Mouse (Mus musculus) limb, embryonic 14.5 days (tissue): ENCODE measurements at regions not wholly inside any gene's neighbourhood (a gene's known extent, or its start where the extent isn't known, plus 50 kb on each side); places are given as distances from the start of the nearest gene placed in this dataset.

Experiments
- ATAC-seq: fragments of 200-750 bp; cut with Nextera tagmentation; 2 replicates; pipeline ENCODE4 v1.8.0; 2017; ENCODE audit warnings: low read depth, moderate number of reproducible peaks, moderate TSS enrichment; ENCODE audit not compliant: low FRiP score
- DNase-seq: peaks from one replicate; pipeline ENCODE4 v3.0.0-alpha.2; 2015; ENCODE audit warnings: low spot score
- H3K27ac ChIP-seq: fragments of 300-500 bp; sonication (generic); replicated peaks from 2 replicates; pipeline ENCODE4 v1.5.1; 2014; ENCODE audit warnings: low read depth, mild to moderate bottlenecking, low read length, moderate library complexity, mixed read lengths
- H3K27me3 ChIP-seq: fragments of 300-500 bp; sonication (generic); 2 replicates; pipeline ENCODE4 v1.6.1; 2014; ENCODE audit warnings: low read length, mixed read lengths; ENCODE audit not compliant: control insufficient read depth, insufficient read depth
- H3K36me3 ChIP-seq: fragments of 300-500 bp; sonication (generic); 2 replicates; pipeline ENCODE4 v1.6.1; 2014; ENCODE audit warnings: mild to moderate bottlenecking, low read length, moderate library complexity, mixed read lengths; ENCODE audit not compliant: control insufficient read depth, insufficient read depth
- H3K4me1 ChIP-seq: fragments of 300-500 bp; sonication (generic); 2 replicates; pipeline ENCODE4 v1.6.1; 2014; ENCODE audit warnings: antibody characterized with exemption, low read length, mixed read lengths; ENCODE audit not compliant: control insufficient read depth, insufficient read depth
- H3K4me2 ChIP-seq: fragments of 300-500 bp; sonication (generic); replicated peaks from 2 replicates; pipeline ENCODE4 v1.6.1; 2014; ENCODE audit warnings: low read depth, mild to moderate bottlenecking, low read length, moderate library complexity; ENCODE audit not compliant: severe bottlenecking
- H3K4me3 ChIP-seq: fragments of 300-500 bp; sonication (generic); replicated peaks from 2 replicates; pipeline ENCODE4 v1.5.1; 2014; ENCODE audit warnings: low read length
- H3K9ac ChIP-seq: fragments of 300-500 bp; sonication (generic); 2 replicates; pipeline ENCODE4 v1.6.1; 2014; ENCODE audit warnings: mild to moderate bottlenecking, low read depth, low read length, moderate library complexity; ENCODE audit not compliant: severe bottlenecking
- H3K9me3 ChIP-seq: fragments of 300-500 bp; sonication (generic); 2 replicates; pipeline ENCODE4 v1.6.1; 2016; ENCODE audit warnings: low read length; ENCODE audit not compliant: control insufficient read depth
- POLR2A ChIP-seq: fragments of 200-500 bp; IDR thresholded peaks from 2 replicates; pipeline ENCODE4 v1.8.0; 2012; ENCODE audit warnings: inconsistent platforms, mild to moderate bottlenecking, moderate library complexity, borderline replicate concordance; ENCODE audit not compliant: insufficient read depth, insufficient read length; ENCODE audit errors: extremely low read depth
- WGBS: fragments of 180-500 bp; shearing (Covaris S2); extraction: QIAGEN DNeasy Blood & Tissue Kit; methylation state at CpG from one replicate; pipeline ENCODE4 v1.1.7; 2014; 5-methylcytosine and 5-hydroxymethylcytosine counted together

DNA sequence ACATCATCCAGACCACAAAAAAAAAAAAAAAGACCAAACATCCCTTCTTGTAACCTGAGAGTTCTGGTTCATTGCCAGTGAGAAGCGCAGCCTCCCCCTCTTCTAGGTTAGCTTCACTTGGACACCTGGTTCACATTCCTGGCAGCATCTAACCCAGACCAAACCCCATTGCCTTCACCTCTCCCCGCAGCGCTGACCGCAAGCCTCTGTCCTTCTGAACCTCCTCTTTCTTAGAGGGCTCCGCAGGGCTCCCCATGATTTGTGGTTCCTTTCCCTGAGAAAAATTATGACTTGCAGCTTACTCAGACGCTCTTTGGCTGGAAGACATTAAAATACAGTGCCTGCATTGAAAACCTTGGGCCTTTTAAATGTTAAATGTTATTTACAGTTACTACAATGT is 115.8 kb downstream of the Snx18 start:
- Histone ChIP-seq H3K9ac (no peak overlapping the region), H3K4me3 (no peak overlapping the region), H3K4me2 (no peak overlapping the region), H3K27me3 (no peaks in the 10 kb centered on the region), H3K4me1 (peaks cover 11% of the 10 kb centered on the region), H3K9me3 (no peaks in the 10 kb centered on the region), H3K27ac (no peak overlapping the region), H3K36me3 (no peaks in the 10 kb centered on the region)
- no peak for TF ChIP-seq POLR2A
- WGBS = 45% methylated on average over 6 of the region's 6 CpGs
- DNase-seq (peak; percentile 38), ATAC-seq (no peak; the same call in 1 of the 2 replicates)

DNA sequence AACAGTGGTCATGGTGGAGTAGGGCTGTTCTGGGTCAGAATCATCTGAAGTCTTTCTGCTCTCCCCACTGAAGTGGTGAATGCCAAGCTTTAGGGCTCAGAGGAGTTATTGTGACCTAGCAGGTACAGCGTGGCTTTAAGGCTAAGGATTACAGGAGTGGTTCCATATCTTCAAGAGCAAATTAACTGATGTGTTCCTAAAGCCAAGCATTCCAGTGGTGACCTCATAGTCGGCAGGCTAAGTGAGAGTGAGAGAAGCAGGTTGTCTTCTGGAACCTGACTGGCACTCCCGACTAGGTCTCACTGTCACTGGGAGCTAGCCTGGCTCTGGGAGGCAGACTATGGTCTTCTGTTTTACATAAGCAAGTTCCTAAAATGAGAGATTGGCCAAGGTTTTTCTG is 116.3 kb downstream of the Snx18 start:
- 64% methylated on average over 3 of the region's 3 CpGs for WGBS
- no peaks in the 10 kb centered on the region for H3K36me3 ChIP-seq
- DNase-seq = no peak
- TF ChIP-seq POLR2A = no peak
- H3K4me1 ChIP-seq = peaks cover 11% of the 10 kb centered on the region
- H3K4me2 ChIP-seq = no peak overlapping the region
- H3K27me3 ChIP-seq = no peaks in the 10 kb centered on the region
- no peaks in the 10 kb centered on the region for H3K9me3 ChIP-seq
- no peak overlapping the region for H3K4me3 ChIP-seq
- H3K9ac ChIP-seq = no peak overlapping the region
- ATAC-seq = no peak
- no peak overlapping the region for H3K27ac ChIP-seq

DNA sequence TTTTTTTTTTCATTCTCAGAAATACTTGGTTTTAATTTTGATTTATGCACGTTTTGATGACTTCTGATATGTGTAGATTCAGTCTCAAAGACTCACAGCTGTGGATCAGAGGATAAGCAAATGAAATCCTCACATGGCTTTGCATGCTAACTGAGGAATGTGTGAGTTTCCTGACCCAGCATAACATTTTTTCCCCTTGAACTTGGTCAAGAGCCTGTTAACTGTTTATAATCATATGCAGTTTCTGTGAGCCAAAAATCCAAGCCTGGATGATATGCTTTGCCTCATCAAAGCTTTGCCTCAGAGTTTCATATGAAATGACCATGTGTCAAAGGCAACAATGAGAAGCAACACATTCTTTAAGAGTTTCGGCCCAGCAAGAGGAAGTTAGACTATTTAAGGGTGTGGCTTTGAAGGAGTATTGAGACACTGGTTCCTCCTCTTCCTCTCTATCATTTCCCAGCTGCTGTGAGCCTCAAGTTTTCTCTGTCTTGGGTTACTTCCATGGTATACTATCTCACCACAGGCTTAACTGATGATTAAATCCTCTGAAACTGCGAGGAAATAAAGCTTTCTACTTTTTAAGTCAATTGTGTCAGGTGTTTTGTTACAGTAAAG is 117.9 kb downstream of the Snx18 start:
- H3K9me3 ChIP-seq = no peaks in the 10 kb centered on the region
- WGBS = 68% methylated on average over 3 of the region's 3 CpGs
- no peak overlapping the region for H3K27ac ChIP-seq
- H3K36me3 ChIP-seq = no peaks in the 10 kb centered on the region
- no peak overlapping the region for H3K4me3 ChIP-seq
- no peak for DNase-seq
- H3K4me1 ChIP-seq = peaks cover 11% of the 10 kb centered on the region
- ATAC-seq = no peak
- no peak for TF ChIP-seq POLR2A
- no peak overlapping the region for H3K9ac ChIP-seq
- no peak overlapping the region for H3K4me2 ChIP-seq
- H3K27me3 ChIP-seq = no peaks in the 10 kb centered on the region

DNA sequence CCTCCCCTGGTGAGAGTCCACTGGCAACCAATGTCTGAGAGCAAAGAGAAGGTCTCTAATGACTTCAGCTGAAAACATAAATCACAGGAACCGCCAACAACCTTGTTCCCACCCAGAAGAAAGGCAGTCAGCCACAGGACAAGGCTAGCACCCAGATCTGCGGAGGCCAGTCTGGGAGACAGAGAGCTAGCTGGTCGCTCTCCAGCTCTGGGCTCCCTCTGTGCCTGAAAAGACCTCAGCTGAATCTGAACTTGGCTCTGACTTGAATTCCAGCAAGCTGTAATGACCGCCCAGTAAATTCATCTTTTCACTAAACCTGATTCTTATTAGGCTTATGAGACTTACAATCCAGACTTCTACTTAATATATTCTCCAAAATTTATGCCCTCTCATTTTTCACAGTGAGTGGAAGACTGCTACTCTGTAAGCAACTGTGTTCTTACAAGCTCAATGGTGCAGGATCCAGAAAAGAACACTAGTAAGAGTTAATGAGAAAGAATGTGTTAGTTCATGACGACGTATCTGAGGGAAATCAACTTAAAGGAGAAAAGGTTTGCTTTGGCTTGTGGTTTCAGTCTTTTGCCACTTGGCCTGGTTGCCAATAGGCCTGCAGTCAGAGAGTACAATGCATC is 119.2 kb downstream of the Snx18 start:
- peak overlapping the region; percentile 29; the same call in 1 of the 2 replicates for H3K27ac ChIP-seq
- H3K36me3 ChIP-seq = no peaks in the 10 kb centered on the region
- ATAC-seq (peak; percentile 53; the same call in 1 of the 2 replicates), DNase-seq (peak; percentile 56)
- H3K4me1 ChIP-seq = peaks cover 11% of the 10 kb centered on the region
- WGBS = 56% methylated on average over 6 of the region's 6 CpGs
- H3K4me2 ChIP-seq = no peak overlapping the region
- no peak overlapping the region for H3K4me3 ChIP-seq
- H3K9ac ChIP-seq = no peak overlapping the region
- H3K27me3 ChIP-seq = no peaks in the 10 kb centered on the region
- TF ChIP-seq POLR2A = no peak
- H3K9me3 ChIP-seq = no peaks in the 10 kb centered on the region

DNA sequence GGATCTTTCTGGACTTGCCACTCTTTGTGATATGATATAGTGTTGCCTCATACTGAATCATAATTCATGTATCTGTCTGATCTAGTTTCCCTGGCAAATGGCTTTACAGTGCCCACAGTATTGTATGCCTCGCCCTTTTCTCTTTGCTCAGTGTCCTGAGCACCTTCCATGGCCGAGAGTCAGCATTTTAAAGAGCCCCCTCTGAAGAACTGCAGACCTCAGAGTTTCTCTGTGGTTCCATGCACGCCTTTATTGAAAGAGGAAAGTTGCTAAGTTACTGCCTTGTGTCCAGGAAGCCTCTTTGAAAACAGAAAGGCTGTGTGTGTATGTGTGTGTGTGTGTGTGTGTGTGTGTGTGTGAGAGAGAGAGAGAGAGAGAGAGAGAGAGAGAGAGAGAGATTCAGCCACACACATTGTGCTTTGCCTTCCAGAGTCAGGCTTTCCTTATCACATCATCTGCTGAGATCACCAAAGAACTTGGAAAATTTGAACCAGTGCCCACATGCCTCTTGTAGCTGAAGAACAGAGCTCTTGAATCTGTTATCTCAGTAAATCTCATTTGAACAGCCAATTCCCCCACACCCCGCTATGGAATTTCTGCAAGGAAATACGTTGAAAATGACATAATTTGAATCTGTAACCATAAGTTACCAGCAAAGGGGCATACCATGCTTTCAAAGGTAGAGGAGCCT is 122.6 kb downstream of the Snx18 start:
- 70% methylated on average over 5 of the region's 5 CpGs for WGBS
- H3K27ac ChIP-seq = no peak overlapping the region

More for the DNA sequence above, 122.6 kb downstream of the Snx18 start:
- no peaks in the 10 kb centered on the region for H3K36me3 ChIP-seq
- H3K27me3 ChIP-seq = no peaks in the 10 kb centered on the region
- no peak overlapping the region for H3K4me2 ChIP-seq
- TF ChIP-seq POLR2A = no peak
- H3K9ac ChIP-seq = no peak overlapping the region
- peaks cover 9% of the 10 kb centered on the region for H3K4me1 ChIP-seq
- peak; percentile 72 for DNase-seq
- H3K9me3 ChIP-seq = no peaks in the 10 kb centered on the region
- no peak overlapping the region for H3K4me3 ChIP-seq
- no peak for ATAC-seq
